Mouse (Mus musculus): ENCODE data around the gene Ceacam16.

Ceacam16 gene

GRCm38 (mm10) chr7:19816224-19816771 lies 44.8 kb downstream of the Ceacam16 start:
- peak; percentile 98 for DNase-seq (ENCODE audit: low read depth, low spot score)

- peak; percentile 86 for DNase-seq (ENCODE audit: low read depth, low spot score)
Observed at GRCm38 (mm10) chr7:19815296-19816223, 45.5 kb downstream of the Ceacam16 start.

GRCm38 (mm10) chr7:19813579-19814122 lies 47.4 kb downstream of the Ceacam16 start:
- DNase-seq (ENCODE audit: low read depth, low spot score): no peak

GRCm38 (mm10) chr7:19813161-19813560 lies 47.9 kb downstream of the Ceacam16 start:
- no peak for DNase-seq (ENCODE audit: low read depth, low spot score)

GRCm38 (mm10) chr7:19811114-19811513 lies 50.0 kb downstream of the Ceacam16 start:
- DNase-seq (ENCODE audit: low read depth, low spot score): peak; percentile 76

- peak; percentile 68 for DNase-seq (ENCODE audit: low read depth, low spot score)
Observed at GRCm38 (mm10) chr7:19809369-19809768, 51.7 kb downstream of the Ceacam16 start.

GRCm38 (mm10) chr7:19806356-19806969 lies 54.6 kb downstream of the Ceacam16 start:
- no peak for DNase-seq (ENCODE audit: low read depth, low spot score)

- DNase-seq (ENCODE audit: low read depth, low spot score): peak; percentile 72
Observed at GRCm38 (mm10) chr7:19802995-19803394, 58.1 kb downstream of the Ceacam16 start.
